Mouse (Mus musculus) layer of hippocampus, adult 18-20 months (tissue): ENCODE measurements at regions not wholly inside any gene's neighbourhood (a gene's known extent, or its start where the extent isn't known, plus 50 kb on each side); places are given as distances from the start of the nearest gene placed in this dataset.

ENCODE experiments used
- DNase-seq, 2 experiments: peaks; one replicate each; pipeline ENCODE4 v3.0.0; 2022; ENCODE audit warnings: low spot score in 2 of 2

GRCm38 (mm10) chr15:29762191-29762590 lies 410.2 kb upstream of the Ctnnd2 start:
- DNase-seq: peak in 1 of 2 experiments; percentile 12

- no peak for DNase-seq
Observed at GRCm38 (mm10) chr15:29776438-29776837, 396.0 kb upstream of the Ctnnd2 start.

GRCm38 (mm10) chr15:29798596-29798995 lies 373.8 kb upstream of the Ctnnd2 start:
- DNase-seq: no peak

GRCm38 (mm10) chr15:29823271-29823670 lies 349.1 kb upstream of the Ctnnd2 start:
- no peak for DNase-seq

- no peak for DNase-seq
Observed at GRCm38 (mm10) chr15:29824164-29824563, 348.2 kb upstream of the Ctnnd2 start.

GRCm38 (mm10) chr15:29828135-29828534 lies 344.3 kb upstream of the Ctnnd2 start:
- no peak for DNase-seq

- no peak for DNase-seq
Observed at GRCm38 (mm10) chr15:29828570-29828969, 343.8 kb upstream of the Ctnnd2 start.
